Mouse (Mus musculus) cerebellum, adult 11 months (tissue): ENCODE results near the gene Psmg3.

Experiments
- DNase-seq: peaks from one replicate; pipeline ENCODE4 v3.0.0; 2022

Psmg3 gene

GRCm38 (mm10) chr5:139793338-139794089 is 33.2 kb downstream of the Psmg3 start:
- no peak for DNase-seq

- DNase-seq: no peak
Observed at GRCm38 (mm10) chr5:139792966-139793337, 33.7 kb downstream of the Psmg3 start.

- DNase-seq: no peak
Observed at GRCm38 (mm10) chr5:139792159-139792775, 34.4 kb downstream of the Psmg3 start.

GRCm38 (mm10) chr5:139791227-139792158 is 35.2 kb downstream of the Psmg3 start, which contains the start of gene Mafk:
Gene Mafk, plus strand, starts transcription at chr5:139791513.
- peak; percentile 79 for DNase-seq

GRCm38 (mm10) chr5:139789466-139789865 is 37.2 kb downstream of the Psmg3 start:
- DNase-seq: no peak

GRCm38 (mm10) chr5:139781406-139781805 is 45.3 kb downstream of the Psmg3 start:
- DNase-seq: no peak

- no peak for DNase-seq
Observed at GRCm38 (mm10) chr5:139776966-139777365, 49.7 kb downstream of the Psmg3 start.

- peak; percentile 93 for DNase-seq
Observed at GRCm38 (mm10) chr5:139775216-139775926, 51.3 kb downstream of the Psmg3 start, which contains the start of gene Ints1. Gene Ints1, minus strand, starts transcription at chr5:139775674.
